Mouse (Mus musculus): ENCODE measurements at regions not wholly inside any gene's neighbourhood (a gene's known extent, or its start where the extent isn't known, plus 50 kb on each side); places are given as distances from the start of the nearest gene placed in this dataset.

DNA sequence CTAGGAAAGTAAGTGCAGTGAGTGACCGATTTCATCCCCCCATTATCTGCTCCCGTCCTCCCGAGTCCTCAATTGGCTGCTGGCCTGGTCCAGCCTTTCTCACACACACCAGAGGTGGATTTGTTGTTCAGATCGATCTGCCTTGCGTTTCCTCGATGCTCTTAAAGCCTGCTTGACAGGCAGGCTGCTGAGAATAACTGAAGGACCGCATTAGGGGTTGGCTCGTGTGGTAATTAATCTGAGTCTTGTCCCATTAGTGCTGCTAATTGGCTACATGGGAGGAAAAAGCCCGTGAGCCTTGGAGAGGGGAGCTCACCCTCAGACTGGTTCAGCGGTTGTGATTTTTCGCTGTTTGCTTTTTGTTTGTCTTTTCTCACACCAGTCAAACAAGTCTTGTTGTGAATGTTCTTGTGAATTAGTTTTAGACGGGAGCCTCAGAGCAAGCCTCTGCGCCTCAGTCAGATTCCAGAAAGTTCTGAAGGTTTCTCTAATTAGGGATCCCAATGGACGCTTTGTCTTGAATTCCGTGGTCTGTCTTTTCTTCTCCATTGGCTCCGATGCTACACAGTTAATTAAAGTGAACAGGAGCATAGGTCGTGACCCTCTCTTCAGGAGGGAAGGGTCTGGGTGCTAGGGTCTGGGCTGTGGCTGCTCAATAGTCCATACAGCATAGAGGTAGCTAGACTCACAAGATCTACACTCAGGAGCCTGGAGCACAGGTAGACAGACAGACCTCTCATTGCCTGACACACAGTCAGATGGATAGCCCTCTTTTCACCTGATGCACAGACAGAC is 226.1 kb upstream of the BB014433 start:
- no peak for DNase-seq (ENCODE audit: low spot score)

- DNase-seq (ENCODE audit: low spot score), result peak; percentile 42
Measured at GRCm38 (mm10) chr8:15270290-15270689, 224.4 kb upstream of the BB014433 start.

DNA sequence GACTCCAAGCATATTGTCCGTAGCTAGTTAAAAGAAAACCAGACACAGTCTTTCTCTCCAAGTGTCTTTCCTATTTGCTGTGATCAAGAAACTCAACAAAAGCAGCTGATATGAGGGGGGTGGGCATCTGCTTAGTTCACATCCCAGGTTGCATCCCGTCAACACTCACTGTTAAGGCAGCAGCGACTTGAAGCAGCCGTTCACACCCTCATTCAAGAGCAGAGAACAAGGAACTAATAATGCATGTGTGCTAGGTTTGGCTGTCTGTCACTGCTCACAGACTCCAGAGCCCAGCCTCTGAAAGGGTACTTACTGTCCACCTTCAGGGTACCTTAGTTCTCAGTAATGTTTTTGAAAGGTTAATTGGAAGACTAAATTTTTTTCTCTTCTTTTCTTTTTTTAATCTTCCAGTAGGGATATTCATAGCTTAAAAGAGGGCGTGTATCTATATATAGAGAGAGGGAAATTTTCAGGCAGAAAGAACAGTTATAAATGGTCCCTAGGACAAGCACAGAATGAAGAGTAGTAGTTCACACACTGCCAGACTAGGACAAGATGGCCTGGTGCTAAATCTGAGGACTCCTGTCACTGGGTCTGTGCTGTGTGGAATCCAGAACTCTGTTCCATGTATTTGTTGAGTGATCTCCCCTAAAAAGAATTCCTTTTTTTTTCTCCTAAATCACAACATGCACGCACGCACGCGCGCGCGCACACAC is 199.1 kb upstream of the BB014433 start:
- no peak for DNase-seq (ENCODE audit: low spot score)

- no peak for DNase-seq (ENCODE audit: low spot score)
Measured at GRCm38 (mm10) chr8:15235410-15235809, 189.5 kb upstream of the BB014433 start.

DNA sequence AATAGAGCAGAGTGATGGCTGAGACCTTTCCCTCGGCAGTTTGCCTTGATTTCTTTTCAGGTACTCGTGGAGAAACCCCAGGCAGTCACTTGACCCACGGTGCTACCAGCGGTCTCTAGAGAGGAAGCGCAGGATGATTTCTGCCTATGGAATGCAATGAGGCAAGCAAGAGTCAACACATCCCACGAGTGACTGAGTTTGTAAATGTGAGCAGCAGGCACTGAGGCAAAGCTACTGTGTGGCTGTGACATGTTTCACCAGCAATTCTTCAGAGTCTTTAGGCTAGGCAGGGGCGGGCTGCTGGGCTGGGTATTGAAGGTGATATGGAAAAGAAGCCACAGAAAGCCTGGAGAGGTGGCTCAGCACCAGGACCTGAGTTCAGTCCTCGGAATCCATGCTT is 187.4 kb upstream of the BB014433 start:
- no peak for DNase-seq (ENCODE audit: low spot score)

GRCm38 (mm10) chr8:15230217-15230616 is 184.3 kb upstream of the BB014433 start:
- no peak for DNase-seq (ENCODE audit: low spot score)

GRCm38 (mm10) chr8:15221211-15221912 is 175.5 kb upstream of the BB014433 start:
- DNase-seq (ENCODE audit: low spot score), result peak; percentile 33

GRCm38 (mm10) chr8:15209856-15210521 is 164.1 kb upstream of the BB014433 start:
- DNase-seq (ENCODE audit: low spot score), result no peak

DNA sequence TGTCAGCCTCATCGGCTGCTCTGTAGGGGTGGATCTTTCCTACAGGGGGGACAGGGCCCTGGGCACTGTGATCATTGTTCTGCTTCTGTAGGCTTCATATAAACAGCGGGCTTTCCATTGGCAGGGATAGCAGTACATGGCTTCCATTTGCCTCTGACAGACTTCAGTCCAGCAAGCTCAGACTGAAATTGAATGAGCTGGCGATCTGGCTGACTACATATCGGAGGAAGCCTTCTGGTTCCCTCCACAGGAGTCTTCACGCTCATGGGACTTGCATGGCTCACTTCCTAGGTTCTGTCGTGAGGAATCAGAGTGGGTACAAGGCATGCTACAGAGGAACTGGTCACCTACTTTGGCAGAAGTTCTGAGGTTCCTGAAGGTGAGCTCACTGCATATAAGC is 155.7 kb upstream of the BB014433 start:
- DNase-seq (ENCODE audit: low spot score), result no peak

GRCm38 (mm10) chr8:15190708-15191107 is 144.8 kb upstream of the BB014433 start:
- no peak for DNase-seq (ENCODE audit: low spot score)

- no peak for DNase-seq (ENCODE audit: low spot score)
Measured at GRCm38 (mm10) chr8:15189079-15189612, 143.3 kb upstream of the BB014433 start.

Measured in urinary bladder, adult 2 months (tissue).